8 mouse cellular contexts compared by ENCODE assay signal in genomic region chr6:114968361-114969212, GRCm38 (mm10). TPM values are rescaled to one million over a fixed set of nuclear protein-coding genes. Genes with fewer than 3 reads are reported as not detected.
DNase-seq lines count a peak whose midpoint lies in the region; ATAC-seq and TF ChIP-seq lines count a peak whose summit lies in the region.

No protein-coding gene starts in this region.

- TF ChIP-seq CTCF in heart, adult 2 months (IDR thresholded peaks at IDR 0.05) = peak; percentile 4; the same call in 1 of the 2 replicates
- no peak for TF ChIP-seq CTCF in kidney, adult 2 months (conservative IDR thresholded peaks at IDR 0.05; ENCODE audit: insufficient read depth, insufficient read length, low read depth, low read length)

- peak; percentile 89 for DNase-seq in embryonic facial prominence, embryonic 10.5 days (ENCODE audit: low spot score)
- peak; percentile 75 to 81 for DNase-seq in heart, adult 2 months
- DNase-seq in kidney, adult 2 months = peak; percentile 97
- DNase-seq in limb, embryonic 10.5 days (ENCODE audit: low spot score) = peak; percentile 89
- DNase-seq in midbrain, embryonic 14.5 days = peak; percentile 86
- DNase-seq in spleen, postnatal 4 days (ENCODE audit: low spot score in 2 of 2) = peak; percentile 36 to 68

- peak overlapping the region; percentile 99 for H3K4me2 ChIP-seq in midbrain, embryonic 14.5 days (ENCODE audit: low read length)

- peak overlapping the region; percentile 93 for H3K4me3 ChIP-seq in megakaryocyte, embryonic 14.5 days (replicated peaks)
- H3K4me3 ChIP-seq in embryonic facial prominence, embryonic 10.5 days = peak overlapping the region; percentile 74
- H3K4me3 ChIP-seq in heart, adult 2 months = peak overlapping the region; percentile 76
- H3K4me3 ChIP-seq in kidney, adult 2 months (ENCODE audit: insufficient read depth, low read depth, low read length) = peak overlapping the region; percentile 72
- peak overlapping the region; percentile 75 for H3K4me3 ChIP-seq in limb, embryonic 10.5 days
- H3K4me3 ChIP-seq in midbrain, embryonic 14.5 days (replicated peaks; ENCODE audit: low read depth, low read length) = peak overlapping the region; percentile 64

- TF ChIP-seq EP300 in heart, adult 2 months (IDR thresholded peaks at IDR 0.05; ENCODE audit: insufficient read depth, low read depth, low read length) = no peak

- intact Hi-C loops in heart, adult 2 months (cut with DNase I) = no loop called here

- peak overlapping the region; percentile 79 for H3K27ac ChIP-seq in embryonic facial prominence, embryonic 10.5 days (replicated peaks)
- peak overlapping the region; percentile 16; the same call in 1 of the 2 replicates for H3K27ac ChIP-seq in heart, adult 2 months
- H3K27ac ChIP-seq in kidney, adult 2 months (ENCODE audit: insufficient read depth, low read depth, low read length) = peak overlapping the region; percentile 87
- H3K27ac ChIP-seq in limb, embryonic 10.5 days = peak overlapping the region; percentile 84
- peak overlapping the region; percentile 37; the same call in 1 of the 2 replicates for H3K27ac ChIP-seq in midbrain, embryonic 14.5 days (replicated peaks; ENCODE audit: low read depth, low read length)

- peaks cover 18% of the 10 kb centered on the region for H3K9me3 ChIP-seq in megakaryocyte, embryonic 14.5 days
- no peaks in the 10 kb centered on the region for H3K9me3 ChIP-seq in embryonic facial prominence, embryonic 10.5 days
- H3K9me3 ChIP-seq in limb, embryonic 10.5 days (replicated peaks) = no peaks in the 10 kb centered on the region
- H3K9me3 ChIP-seq in midbrain, embryonic 14.5 days (ENCODE audit: control insufficient read depth, low read length) = no peaks in the 10 kb centered on the region

- under 1% methylated on average over 82 of the region's 82 CpGs for WGBS in embryonic facial prominence, embryonic 10.5 days
- under 1% methylated on average over 80 of the region's 82 CpGs for WGBS in heart, adult 2 months
- WGBS in kidney, adult 2 months = 1% methylated on average over 82 of the region's 82 CpGs
- WGBS in limb, embryonic 10.5 days = under 1% methylated on average over 82 of the region's 82 CpGs
- WGBS in midbrain, embryonic 14.5 days = under 1% methylated on average over 82 of the region's 82 CpGs

- 0 out of 2 replicates have a peak, but pooled peaks have one; percentile 17 for TF ChIP-seq POLR2A in heart, adult 2 months (IDR thresholded peaks at IDR 0.05; ENCODE audit: insufficient read depth, low read depth, low read length)
- TF ChIP-seq POLR2A in kidney, adult 2 months (IDR thresholded peaks at IDR 0.05; ENCODE audit: low read depth, low read length) = peak; percentile 49

- H3K79me2 ChIP-seq in heart, adult 2 months (replicated peaks; ENCODE audit: control insufficient read depth, insufficient read depth, low read length) = no peaks in the 10 kb centered on the region

- no peaks in the 10 kb centered on the region for H3K36me3 ChIP-seq in megakaryocyte, embryonic 14.5 days (replicated peaks; ENCODE audit: low read length)
- H3K36me3 ChIP-seq in embryonic facial prominence, embryonic 10.5 days (replicated peaks) = no peaks in the 10 kb centered on the region
- H3K36me3 ChIP-seq in heart, adult 2 months (ENCODE audit: control insufficient read depth, insufficient read depth, low read length) = no peaks in the 10 kb centered on the region
- no peaks in the 10 kb centered on the region for H3K36me3 ChIP-seq in kidney, adult 2 months (ENCODE audit: control insufficient read depth, insufficient read depth, low read length)
- H3K36me3 ChIP-seq in limb, embryonic 10.5 days = no peaks in the 10 kb centered on the region
- H3K36me3 ChIP-seq in midbrain, embryonic 14.5 days (ENCODE audit: control insufficient read depth, insufficient read depth, low read length) = no peaks in the 10 kb centered on the region

- peak overlapping the region; percentile 62 for H3K9ac ChIP-seq in heart, adult 2 months (ENCODE audit: low read depth, low read length)
- peak overlapping the region; percentile 62 for H3K9ac ChIP-seq in midbrain, embryonic 14.5 days (replicated peaks; ENCODE audit: low read length)

- no peak for ATAC-seq in megakaryocyte, adult 5-6 weeks (ENCODE audit: poor library complexity, severe bottlenecking)
- peak; percentile 82 for ATAC-seq in midbrain, embryonic 14.5 days (ENCODE audit: low FRiP score, low TSS enrichment)

- H3K27me3 ChIP-seq in megakaryocyte, embryonic 14.5 days (replicated peaks) = peaks cover 95% of the 10 kb centered on the region
- peaks cover 69% of the 10 kb centered on the region for H3K27me3 ChIP-seq in embryonic facial prominence, embryonic 10.5 days (replicated peaks; ENCODE audit: low read depth, poor library complexity, severe bottlenecking)
- H3K27me3 ChIP-seq in heart, adult 2 months (ENCODE audit: control insufficient read depth, insufficient read depth, low read length) = no peaks in the 10 kb centered on the region
- H3K27me3 ChIP-seq in kidney, adult 2 months (replicated peaks; ENCODE audit: control insufficient read depth, insufficient read depth, low read length) = no peaks in the 10 kb centered on the region
- peaks cover 39% of the 10 kb centered on the region for H3K27me3 ChIP-seq in limb, embryonic 10.5 days (ENCODE audit: low read depth, poor library complexity, severe bottlenecking)
- peaks cover 28% of the 10 kb centered on the region; the same call in 1 of the 2 replicates for H3K27me3 ChIP-seq in midbrain, embryonic 14.5 days (ENCODE audit: control insufficient read depth, insufficient read depth, low read length)

- peaks cover 26% of the 10 kb centered on the region for H3K4me1 ChIP-seq in megakaryocyte, embryonic 14.5 days
- H3K4me1 ChIP-seq in embryonic facial prominence, embryonic 10.5 days = peaks cover 43% of the 10 kb centered on the region
- H3K4me1 ChIP-seq in heart, adult 2 months (ENCODE audit: control insufficient read depth, insufficient read depth, low read length) = no peaks in the 10 kb centered on the region
- H3K4me1 ChIP-seq in kidney, adult 2 months (ENCODE audit: control insufficient read depth, insufficient read depth, low read length) = peaks cover 24% of the 10 kb centered on the region; the same call in 1 of the 2 replicates
- peaks cover 56% of the 10 kb centered on the region for H3K4me1 ChIP-seq in limb, embryonic 10.5 days
- H3K4me1 ChIP-seq in midbrain, embryonic 14.5 days (ENCODE audit: control insufficient read depth, insufficient read depth, low read length) = peaks cover 4% of the 10 kb centered on the region; the same call in 1 of the 2 replicates

RNA-seq across cellular contexts. Expression of gene Vgll4, which starts 1.2 kb away (rescaled TPM):
- polyA plus RNA-seq in megakaryocyte, embryonic 14.5 days (2012; ENCODE audit: insufficient read depth, low replicate concordance) = 30.5 and 59.7 TPM in 2 replicates
- total RNA-seq in megakaryocyte, adult 5-6 weeks (2015) = 9.4 and 9.7 TPM in 2 replicates
- 26.4 and 29.7 TPM in 2 replicates for total RNA-seq in megakaryocyte, adult 5-6 weeks (2017)
- 98.8 and 111 TPM in 2 replicates for polyA plus RNA-seq in embryonic facial prominence, embryonic 10.5 days (2016; fragmentation: Nextera tagmentation; extraction: Ambion mirVana)
- 10 to 100 TPM; 23.5 to 24.7 TPM for total RNA-seq in heart, adult 2 months (2021)
- polyA plus RNA-seq in heart, adult 2 months (2012; rRNA removed) = 22.3 and 24.2 TPM in 2 replicates
- 60.5 and 66.6 TPM in 2 replicates for polyA plus RNA-seq in kidney, adult 2 months (2012; rRNA removed)
- polyA plus RNA-seq in limb, embryonic 10.5 days (2016; fragmentation: Nextera tagmentation; extraction: Ambion mirVana) = 114 and 129 TPM in 2 replicates
- polyA plus RNA-seq in midbrain, embryonic 14.5 days (2014; fragmentation: Nextera tagmentation; extraction: Ambion mirVana) = 32.2 and 42.8 TPM in 2 replicates

Comparison
In these comparisons a context has a peak if more than half of its experiments do, and no peak if none do; other contexts are left out.
1. H3K27ac ChIP-seq: peak in every context shown above with its lines; median percentile 87 in kidney, adult 2 months; 84 in limb, embryonic 10.5 days; 79 in embryonic facial prominence, embryonic 10.5 days; 37 in midbrain, embryonic 14.5 days; 16 in heart, adult 2 months.